Mouse (Mus musculus): ENCODE data around the gene Cdh19. TPM values are rescaled to one million over a fixed set of nuclear protein-coding genes. Genes with fewer than 3 reads are reported as not detected.

The Cdh19 gene
- 10 to 100 TPM in 1 of 4 experiments, 1 to 10 TPM in 3; 8.2 to 10.5 (median 9.1) TPM for total RNA-seq (2022)

DNA sequence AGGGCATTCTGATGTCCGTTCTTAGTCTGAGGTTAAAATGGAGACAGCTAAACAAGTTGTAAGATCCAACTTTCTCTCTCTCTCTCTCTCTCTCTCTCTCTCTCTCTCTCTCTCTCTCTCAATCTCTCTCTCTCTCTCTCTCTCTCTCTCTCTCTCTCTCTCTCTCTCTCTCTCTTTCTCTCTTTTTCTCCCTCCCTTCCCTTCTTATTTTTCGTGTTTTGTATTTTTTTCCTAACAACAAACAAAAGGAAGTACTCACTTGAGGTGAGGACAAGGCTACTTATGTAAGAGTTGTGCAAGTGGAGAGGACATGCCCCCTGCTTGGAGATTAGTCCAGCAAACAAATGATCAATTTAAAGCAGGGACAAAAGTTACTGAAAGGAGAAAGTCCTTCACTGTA lies at the start of gene Cdh19:
Gene Cdh19, minus strand, starts transcription at position 101 of the 400 bp plus-strand sequence.
- no peak for DNase-seq (ENCODE audit: low spot score in 2 of 2)

DNA sequence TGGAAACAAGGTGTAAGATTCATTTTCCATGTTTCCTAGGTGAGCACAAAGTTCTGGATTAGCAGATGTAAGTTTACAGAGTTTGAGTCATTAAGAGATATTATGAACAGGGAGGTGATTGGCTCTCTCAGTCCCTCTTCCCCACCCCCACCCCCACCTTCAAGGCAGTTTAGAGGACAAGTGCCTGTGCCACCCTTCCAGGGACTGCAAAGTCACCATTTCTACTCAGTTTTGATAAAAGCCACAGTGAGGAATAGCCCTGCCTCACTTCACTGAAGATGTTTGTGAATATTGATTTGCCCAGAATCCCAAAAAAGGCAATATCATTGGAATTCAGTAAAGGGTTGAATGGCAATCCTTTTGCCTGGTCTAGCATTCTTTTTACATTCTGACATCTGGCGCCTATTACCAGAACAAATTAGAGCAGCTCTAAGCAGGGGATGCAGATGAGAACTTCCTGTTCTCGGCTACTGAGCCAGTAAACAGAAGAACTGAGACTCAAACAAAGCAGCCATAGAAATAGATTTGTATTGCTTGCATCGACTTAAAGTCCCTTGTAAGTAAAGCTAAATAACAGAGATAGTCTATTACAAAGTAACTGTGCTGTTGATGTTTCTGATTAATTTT lies 43.2 kb upstream of the Cdh19 start:
- no peak for DNase-seq (ENCODE audit: low spot score in 2 of 2)

GRCm38 (mm10) chr1:111017640-111018039 lies 40.3 kb upstream of the Cdh19 start:
- DNase-seq (ENCODE audit: low spot score in 2 of 2): no peak

DNA sequence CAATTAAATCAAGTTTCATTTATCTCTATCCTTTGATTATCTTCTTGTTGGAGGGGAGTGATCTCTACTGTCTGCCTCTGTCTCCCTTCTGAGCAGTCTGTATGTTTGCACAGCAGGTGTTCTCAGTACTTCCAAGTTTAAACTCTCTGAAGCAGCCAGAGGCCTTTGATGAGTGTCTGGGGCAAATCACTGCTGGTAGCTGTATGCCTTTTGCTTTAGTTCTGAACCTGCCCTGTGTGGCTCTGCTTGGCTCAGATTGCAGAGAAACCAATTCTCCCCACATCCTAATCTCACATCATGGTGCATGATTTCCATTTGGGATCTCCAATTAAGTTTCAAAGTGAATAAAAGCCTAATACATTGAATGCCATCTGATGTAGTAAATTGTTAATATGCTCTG lies 12.4 kb upstream of the Cdh19 start:
- DNase-seq (ENCODE audit: low spot score in 2 of 2): no peak

GRCm38 (mm10) chr1:110969201-110969600 lies 8.2 kb downstream of the Cdh19 start:
- DNase-seq (ENCODE audit: low spot score in 2 of 2): no peak

DNA sequence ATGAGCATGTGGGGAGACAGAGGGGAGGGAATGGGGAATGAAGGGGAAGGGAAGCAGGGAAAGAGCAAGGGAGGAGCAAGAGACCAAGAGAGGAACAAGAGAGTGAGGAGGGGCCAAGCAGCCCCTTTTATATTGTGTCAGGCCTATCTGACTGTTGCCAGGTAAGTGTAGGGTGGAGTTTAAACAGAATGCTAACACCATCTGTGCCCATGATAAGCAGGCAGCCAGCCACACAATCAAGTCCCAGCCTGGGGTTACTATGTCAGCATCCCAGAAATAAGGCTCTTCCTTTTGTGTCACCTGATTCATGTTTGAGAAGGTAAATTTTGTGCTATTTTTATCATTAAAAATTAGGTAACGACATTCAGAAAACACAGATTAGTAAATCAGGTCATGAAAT lies 67.6 kb downstream of the Cdh19 start:
- DNase-seq (ENCODE audit: low spot score in 2 of 2): no peak

GRCm38 (mm10) chr1:110909218-110909617 lies 68.2 kb downstream of the Cdh19 start:
- no peak for DNase-seq (ENCODE audit: low spot score in 2 of 2)

- no peak for DNase-seq (ENCODE audit: low spot score in 2 of 2)
Measured at GRCm38 (mm10) chr1:110904266-110904665, 73.1 kb downstream of the Cdh19 start.
